Mouse (Mus musculus) gastrocnemius, postnatal 14 days (tissue): ENCODE data around the gene Ano4. TPM values are rescaled to one million over a fixed set of nuclear protein-coding genes. Genes with fewer than 3 reads are reported as not detected.

Source experiments
- DNase-seq: peaks from one replicate; pipeline ENCODE4 v3.0.0; 2021; ENCODE audit warnings: mixed read lengths
- intact Hi-C: fragments of 180-260 bp; cut with DNase I; formaldehyde crosslinking; loops from one replicate; pipeline ENCODE4 v1.15.1; 2025; ENCODE audit warnings: low total_unique reads
- long read RNA-seq, 2 experiments: library from polyadenylated mRNA; stranded (forward); transcript quantifications; one replicate each; pipeline ENCODE4 v2.0.0; 2021
- total RNA-seq, 2 experiments: library from RNA; stranded (reverse); gene quantifications; 2 replicates each; pipeline ENCODE4 v1.2.3; 2021

The Ano4 gene
- 1 to 10 TPM in 1 of 2 experiments, under 1 TPM in 1; 0.70 to 1.0 TPM for total RNA-seq
- long read RNA-seq, experiment 1 = 0 reads
- long read RNA-seq, experiment 2, partial matches to known transcripts = 0 of 1 reads
- long read RNA-seq, experiment 2, other reads (novel, unspliced or antisense) = 1 of 1 reads

- peak; percentile 48 for DNase-seq
- intact Hi-C loops = no loop called here
Measured at GRCm38 (mm10) chr10:89344491-89345195, at the start of gene Ano4. TSS of gene Ano4 (minus strand) at chr10:89344762.

- intact Hi-C loops = no loop called here
Measured at GRCm38 (mm10) chr10:89392687-89393086, 48.1 kb upstream of the Ano4 start.

DNA sequence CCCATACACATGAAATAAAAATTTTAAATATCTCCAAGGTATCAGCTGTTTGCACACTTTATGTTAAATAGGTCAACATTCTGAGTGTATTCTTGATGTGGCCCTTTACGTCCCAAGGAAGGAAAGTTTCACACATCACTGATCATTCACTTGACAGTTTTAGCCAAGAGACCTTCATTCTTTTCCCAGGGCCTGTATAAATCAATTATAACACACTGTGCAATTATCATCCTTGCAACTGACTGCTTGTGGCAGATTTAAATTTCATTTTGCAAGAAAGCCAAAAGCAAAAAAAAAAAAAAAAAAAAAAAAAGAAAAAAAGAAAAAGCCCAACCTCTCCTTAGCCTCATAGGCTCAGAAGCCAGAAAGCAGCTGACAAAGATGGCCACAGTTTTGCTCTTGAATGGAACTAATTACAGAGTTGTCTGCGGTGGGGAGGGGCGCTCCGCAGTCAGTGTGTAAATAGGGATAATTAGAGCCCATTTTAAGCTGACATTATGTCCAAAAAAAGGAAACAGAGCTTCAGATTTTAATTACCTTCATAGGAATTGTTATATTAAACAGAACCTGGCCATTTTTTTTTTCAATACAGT, 47.1 kb upstream of the Ano4 start:
- no peak for DNase-seq
- intact Hi-C loops = no loop called here

More at GRCm38 (mm10) chr10:89392687-89393086, 48.1 kb upstream of the Ano4 start:
- peak; percentile 7 for DNase-seq

- intact Hi-C loops = no loop called here
- no peak for DNase-seq
Measured at GRCm38 (mm10) chr10:89386461-89386860, 41.9 kb upstream of the Ano4 start.

GRCm38 (mm10) chr10:89383462-89383861, 38.9 kb upstream of the Ano4 start:
- DNase-seq = peak; percentile 71
- intact Hi-C loops = loop anchor here (5.0 kb wide), 1 partner anchor 56 kb away; no protein-coding TSS in a partner anchor

GRCm38 (mm10) chr10:89377750-89378149, 33.2 kb upstream of the Ano4 start:
- intact Hi-C loops = no loop called here
- no peak for DNase-seq

- intact Hi-C loops = no loop called here
- no peak for DNase-seq
Measured at GRCm38 (mm10) chr10:89370051-89370450, 25.5 kb upstream of the Ano4 start.

GRCm38 (mm10) chr10:89358933-89359332, 14.4 kb upstream of the Ano4 start:
- DNase-seq = no peak
- intact Hi-C loops = no loop called here

DNA sequence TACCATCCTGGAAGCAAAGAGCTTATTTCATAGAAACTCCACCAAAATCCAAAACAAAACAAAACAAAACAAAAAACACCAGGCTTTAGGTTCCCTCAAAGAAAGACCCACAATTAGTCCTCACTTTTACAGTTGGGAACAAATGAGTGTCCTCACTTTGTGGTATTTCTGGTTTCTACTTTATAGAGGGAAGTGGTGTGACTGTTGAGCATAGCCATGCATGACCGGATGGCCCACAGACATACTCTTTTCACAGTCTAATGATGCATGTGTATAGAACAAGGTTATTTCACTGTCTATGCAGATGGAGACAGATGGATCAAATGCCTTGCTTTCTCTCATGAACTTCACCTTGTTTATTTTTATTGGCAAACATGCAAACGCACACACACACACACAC, 10.1 kb upstream of the Ano4 start:
- DNase-seq = no peak
- intact Hi-C loops = no loop called here

GRCm38 (mm10) chr10:89351416-89351815, 6.9 kb upstream of the Ano4 start:
- DNase-seq = no peak
- intact Hi-C loops = no loop called here

GRCm38 (mm10) chr10:89345606-89346005, 1.0 kb upstream of the Ano4 start:
- intact Hi-C loops = no loop called here

GRCm38 (mm10) chr10:89345196-89345533, 603 bp upstream of the Ano4 start:
- intact Hi-C loops = no loop called here

More at GRCm38 (mm10) chr10:89345606-89346005, 1.0 kb upstream of the Ano4 start:
- DNase-seq = no peak

GRCm38 (mm10) chr10:89344132-89344490, 451 bp downstream of the Ano4 start:
- no peak for DNase-seq
- intact Hi-C loops = no loop called here

More at GRCm38 (mm10) chr10:89345196-89345533, 603 bp upstream of the Ano4 start:
- DNase-seq = no peak

DNA sequence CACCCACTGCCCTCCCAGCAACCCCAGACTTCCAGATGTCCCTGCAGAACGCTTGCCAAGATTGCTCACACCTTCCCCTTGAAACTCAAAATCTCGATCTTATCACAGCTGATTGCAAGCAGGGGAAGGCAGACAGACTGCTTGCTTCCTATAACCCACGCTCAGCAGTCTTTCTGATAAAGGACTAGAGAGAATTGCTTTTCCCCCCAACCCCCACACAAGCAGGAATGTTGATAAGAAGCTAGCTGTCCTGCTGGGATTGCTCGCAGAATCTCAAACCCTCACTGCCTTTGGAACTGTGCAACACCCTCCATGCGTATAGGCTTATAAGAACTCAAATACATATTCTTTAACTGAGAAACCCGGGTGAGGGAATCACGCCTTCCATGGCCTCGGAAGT, 846 bp downstream of the Ano4 start:
- DNase-seq = no peak
- intact Hi-C loops = no loop called here

DNA sequence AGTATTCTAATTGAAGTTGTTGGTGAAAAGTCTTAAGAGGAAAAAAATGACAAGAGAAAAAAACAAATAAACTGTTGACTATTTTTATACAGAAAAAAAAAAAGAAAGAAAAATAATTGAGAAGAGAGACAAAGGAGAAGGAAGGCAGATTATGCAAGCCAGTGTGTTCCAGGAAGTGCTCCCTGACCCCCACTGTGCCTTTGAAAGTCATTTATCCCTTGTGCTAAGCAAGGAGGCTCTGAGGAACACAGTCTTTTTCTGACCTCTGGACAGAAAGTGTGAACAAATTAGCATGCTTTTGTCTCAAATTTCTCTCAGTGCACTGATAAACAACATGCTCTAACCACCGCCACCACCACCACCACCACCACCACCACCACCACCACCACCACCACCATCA, 14.3 kb downstream of the Ano4 start:
- intact Hi-C loops = no loop called here
- DNase-seq = no peak

DNA sequence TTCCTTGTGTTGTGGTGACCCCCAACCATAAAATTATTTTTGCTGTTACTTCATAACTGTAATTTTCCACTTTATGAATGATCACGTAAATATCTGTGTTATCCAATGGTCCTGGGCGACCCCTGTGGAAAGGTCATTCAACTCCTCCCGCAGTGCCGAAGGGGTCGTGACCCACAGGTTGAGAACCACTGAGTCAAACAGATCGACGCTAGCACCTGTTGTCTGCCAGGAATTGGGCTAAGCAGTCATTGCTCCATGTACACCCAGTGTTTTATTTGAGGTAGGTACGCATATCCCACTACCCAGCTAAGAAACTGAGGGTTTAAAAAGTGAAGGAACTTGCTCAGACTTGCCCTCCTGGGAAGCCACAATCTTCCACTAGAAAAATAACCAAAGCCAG, 14.8 kb downstream of the Ano4 start:
- no peak for DNase-seq
- intact Hi-C loops = loop anchor here (5.0 kb wide), 2 partner anchors 52 to 302 kb away; no protein-coding TSS in a partner anchor

DNA sequence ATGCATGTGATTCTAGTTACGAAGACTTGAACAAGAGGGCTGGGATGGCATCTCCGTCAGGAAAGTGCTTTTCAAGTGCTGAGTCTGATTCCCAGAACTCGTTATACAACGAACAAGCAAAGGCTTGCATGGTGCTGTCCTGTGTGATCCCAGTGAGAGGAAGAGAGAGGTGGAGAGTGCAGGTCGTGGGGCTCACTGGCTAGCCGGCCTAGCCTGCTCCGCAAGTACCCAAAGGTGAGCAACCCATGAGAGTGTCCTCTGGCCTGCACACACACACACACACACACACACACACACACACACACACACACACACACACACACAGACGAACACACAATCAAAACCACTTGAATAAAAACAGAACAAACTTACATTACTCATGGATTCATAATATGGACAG, 15.7 kb downstream of the Ano4 start:
- DNase-seq = no peak
- intact Hi-C loops = loop anchor here (5.0 kb wide), 2 partner anchors 53 to 303 kb away; no protein-coding TSS in a partner anchor

GRCm38 (mm10) chr10:89327004-89327511, 17.5 kb downstream of the Ano4 start:
- DNase-seq = peak; percentile 56
- intact Hi-C loops = loop anchor here (5.0 kb wide), 2 partner anchors 55 to 305 kb away; no protein-coding TSS in a partner anchor

DNA sequence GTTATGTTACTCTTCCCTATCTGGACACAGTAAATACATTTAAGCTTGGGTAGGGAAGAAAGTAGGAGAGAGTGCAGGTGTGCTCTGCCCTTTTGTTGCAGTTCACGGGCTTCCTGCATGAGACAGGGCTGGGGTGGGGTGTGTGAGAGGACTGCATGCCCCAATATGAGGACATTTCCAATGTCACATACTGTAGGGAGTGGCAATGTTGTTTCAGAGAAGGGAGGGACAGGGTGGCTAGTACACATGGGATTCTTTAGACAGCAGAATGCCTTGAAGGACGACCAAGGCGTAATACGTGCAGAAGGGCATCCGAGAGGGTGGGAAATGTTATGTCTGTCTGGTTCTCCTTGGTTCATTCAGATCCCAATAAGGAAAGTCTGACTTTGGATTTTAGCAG, 18.2 kb downstream of the Ano4 start:
- no peak for DNase-seq
- intact Hi-C loops = loop anchor here (5.0 kb wide), 2 partner anchors 56 to 306 kb away; no protein-coding TSS in a partner anchor

DNA sequence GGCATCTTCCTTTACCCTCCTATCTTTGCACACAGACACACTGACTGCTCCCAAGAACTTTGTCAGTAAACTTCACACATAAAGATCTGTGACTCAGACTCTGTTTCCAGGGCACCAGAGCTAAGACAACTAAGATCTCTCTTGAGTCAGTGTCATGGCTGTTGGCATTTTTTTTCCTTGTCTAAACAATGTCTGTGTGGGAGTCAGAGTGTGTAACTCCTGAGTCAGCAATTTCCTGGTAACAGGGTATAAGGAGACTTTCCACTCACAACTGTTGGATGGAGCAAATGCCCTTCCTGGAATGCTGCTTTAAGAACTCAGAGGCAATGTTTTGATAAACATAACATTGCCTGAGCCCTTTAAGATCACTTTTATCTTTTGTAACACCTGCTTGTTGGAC, 37.0 kb downstream of the Ano4 start:
- no peak for DNase-seq
- intact Hi-C loops = no loop called here

DNA sequence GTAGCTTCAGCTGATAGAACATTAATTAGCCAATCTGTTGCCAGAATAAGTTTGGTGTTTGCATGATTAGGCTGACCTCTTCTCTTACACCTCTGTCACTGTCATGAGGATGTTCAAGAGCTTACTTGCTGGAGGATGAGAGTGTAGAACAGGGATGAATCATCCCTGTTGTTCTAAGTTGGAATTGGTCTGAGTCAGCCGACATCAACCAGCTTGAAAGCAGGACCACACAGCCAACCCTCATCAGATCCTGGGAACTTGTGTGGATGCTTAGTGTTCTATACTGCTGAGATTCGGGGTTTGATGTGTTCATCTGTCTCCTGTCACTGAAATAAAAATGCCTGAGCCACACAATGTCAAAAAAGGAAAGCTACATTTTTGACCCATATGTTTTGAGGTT, 44.2 kb downstream of the Ano4 start:
- intact Hi-C loops = no loop called here
- DNase-seq = no peak
